Mouse (Mus musculus): ENCODE results near the gene Fxn. TPM values are rescaled to one million over a fixed set of nuclear protein-coding genes. Genes with fewer than 3 reads are reported as not detected.

Fxn gene
- polyA plus RNA-seq, 1 experiment from 2014 or later, result 49.3 TPM

- H3K9me3 ChIP-seq (ENCODE audit: control insufficient read depth, low read length), result no peaks in the 10 kb centered on the region
- peaks cover 10% of the 10 kb centered on the region; the same call in 1 of the 2 replicates for H3K27me3 ChIP-seq (ENCODE audit: control insufficient read depth, insufficient read depth, low read length)
- no peaks in the 10 kb centered on the region for H3K4me1 ChIP-seq (replicated peaks; ENCODE audit: control insufficient read depth, insufficient read depth, low read length)
- H3K9ac ChIP-seq (ENCODE audit: low read depth, low read length), result no peak overlapping the region
- no peak for ATAC-seq (ENCODE audit: low FRiP score)
- H3K4me2 ChIP-seq (replicated peaks; ENCODE audit: low read depth, low read length), result no peak overlapping the region
- no peak overlapping the region for H3K4me3 ChIP-seq (ENCODE audit: low read depth, low read length)
- H3K36me3 ChIP-seq (ENCODE audit: control insufficient read depth, insufficient read depth, low read length), result no peaks in the 10 kb centered on the region
- H3K27ac ChIP-seq (ENCODE audit: low read depth, low read length), result no peak overlapping the region; the same call in 1 of the 2 replicates
- 79% methylated on average over 9 of the region's 9 CpGs for WGBS
- DNase-seq (ENCODE audit: low spot score), result no peak
Measured at GRCm38 (mm10) chr19:24219011-24219410, 61.4 kb downstream of the Fxn start.

GRCm38 (mm10) chr19:24218291-24218690 is 62.1 kb downstream of the Fxn start:
- no peaks in the 10 kb centered on the region for H3K36me3 ChIP-seq (ENCODE audit: control insufficient read depth, insufficient read depth, low read length)
- H3K4me3 ChIP-seq (ENCODE audit: low read depth, low read length), result no peak overlapping the region
- no peak overlapping the region for H3K9ac ChIP-seq (ENCODE audit: low read depth, low read length)
- no peaks in the 10 kb centered on the region for H3K9me3 ChIP-seq (ENCODE audit: control insufficient read depth, low read length)
- ATAC-seq (ENCODE audit: low FRiP score), result no peak
- WGBS, result 39% methylated on average over 2 of the region's 2 CpGs
- H3K4me1 ChIP-seq (replicated peaks; ENCODE audit: control insufficient read depth, insufficient read depth, low read length), result no peaks in the 10 kb centered on the region
- H3K4me2 ChIP-seq (replicated peaks; ENCODE audit: low read depth, low read length), result no peak overlapping the region
- H3K27me3 ChIP-seq (ENCODE audit: control insufficient read depth, insufficient read depth, low read length), result peaks cover 3% of the 10 kb centered on the region; the same call in 1 of the 2 replicates
- H3K27ac ChIP-seq (ENCODE audit: low read depth, low read length), result no peak overlapping the region
- no peak for DNase-seq (ENCODE audit: low spot score)

DNA sequence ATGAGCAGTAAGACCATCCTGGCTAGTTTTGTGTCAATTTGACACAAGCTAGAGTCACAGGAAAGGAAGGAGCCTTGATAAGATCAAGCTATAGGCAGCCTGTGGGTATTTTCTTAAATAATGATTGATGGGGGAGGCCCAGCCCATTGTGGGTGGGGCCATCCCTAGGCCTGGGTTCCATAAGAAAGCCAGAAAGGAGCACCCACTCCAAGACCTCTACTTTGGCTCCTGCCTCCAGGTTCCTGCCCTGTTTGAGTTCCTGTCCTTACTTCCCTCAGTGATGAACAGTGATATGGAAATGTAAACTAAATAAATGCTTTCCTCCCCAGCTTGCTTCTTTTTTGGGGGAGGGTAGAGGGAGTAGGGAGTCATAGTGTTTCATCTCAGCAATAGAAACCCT is 62.6 kb downstream of the Fxn start:
- Histone ChIP-seq H3K4me3 (ENCODE audit: low read depth, low read length) (no peak overlapping the region), H3K4me1 (replicated peaks; ENCODE audit: control insufficient read depth, insufficient read depth, low read length) (no peaks in the 10 kb centered on the region), H3K9me3 (ENCODE audit: control insufficient read depth, low read length) (no peaks in the 10 kb centered on the region), H3K9ac (ENCODE audit: low read depth, low read length) (no peak overlapping the region), H3K4me2 (replicated peaks; ENCODE audit: low read depth, low read length) (no peak overlapping the region), H3K27ac (ENCODE audit: low read depth, low read length) (no peak overlapping the region), H3K27me3 (ENCODE audit: control insufficient read depth, insufficient read depth, low read length) (no peaks in the 10 kb centered on the region), H3K36me3 (ENCODE audit: control insufficient read depth, insufficient read depth, low read length) (no peaks in the 10 kb centered on the region)
- ATAC-seq (ENCODE audit: low FRiP score), result no peak
- DNase-seq (ENCODE audit: low spot score), result no peak

GRCm38 (mm10) chr19:24216771-24217170 is 63.6 kb downstream of the Fxn start:
- WGBS, result 77% methylated on average over 9 of the region's 9 CpGs
- DNase-seq (ENCODE audit: low spot score), result peak; percentile 39
- H3K36me3 ChIP-seq (ENCODE audit: control insufficient read depth, insufficient read depth, low read length), result no peaks in the 10 kb centered on the region

DNA sequence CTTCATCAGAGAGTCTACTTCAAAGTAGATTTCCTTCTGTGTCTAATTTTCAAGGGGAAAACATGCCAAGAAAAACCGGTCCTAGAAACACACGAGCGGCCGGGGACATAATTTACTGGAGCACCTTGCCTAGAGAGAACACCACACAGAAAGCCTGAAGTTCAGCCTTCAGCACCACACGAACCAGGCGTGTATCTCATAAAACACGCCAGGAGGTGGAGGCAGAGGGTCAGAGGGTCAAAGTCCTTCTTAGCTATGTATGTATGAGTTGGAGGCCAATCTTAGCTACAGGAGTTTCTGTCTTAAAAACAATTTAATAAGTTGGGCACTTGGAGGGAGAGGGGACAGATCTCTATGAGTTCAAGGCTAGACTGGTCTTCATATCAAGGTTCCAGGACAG is 65.5 kb downstream of the Fxn start:
- DNase-seq (ENCODE audit: low spot score) (no peak), ATAC-seq (ENCODE audit: low FRiP score) (no peak)
- WGBS, result 83% methylated on average over 7 of the region's 7 CpGs
- H3K36me3 ChIP-seq (ENCODE audit: control insufficient read depth, insufficient read depth, low read length), result no peaks in the 10 kb centered on the region
- no peaks in the 10 kb centered on the region for H3K4me1 ChIP-seq (replicated peaks; ENCODE audit: control insufficient read depth, insufficient read depth, low read length)
- no peak overlapping the region for H3K4me3 ChIP-seq (ENCODE audit: low read depth, low read length)
- H3K27ac ChIP-seq (ENCODE audit: low read depth, low read length), result no peak overlapping the region
- H3K9ac ChIP-seq (ENCODE audit: low read depth, low read length), result no peak overlapping the region
- H3K4me2 ChIP-seq (replicated peaks; ENCODE audit: low read depth, low read length), result no peak overlapping the region
- H3K9me3 ChIP-seq (ENCODE audit: control insufficient read depth, low read length), result no peaks in the 10 kb centered on the region
- no peaks in the 10 kb centered on the region for H3K27me3 ChIP-seq (ENCODE audit: control insufficient read depth, insufficient read depth, low read length)

More at GRCm38 (mm10) chr19:24216771-24217170, 63.6 kb downstream of the Fxn start:
- Histone ChIP-seq H3K4me1 (replicated peaks; ENCODE audit: control insufficient read depth, insufficient read depth, low read length) (no peaks in the 10 kb centered on the region), H3K27me3 (ENCODE audit: control insufficient read depth, insufficient read depth, low read length) (no peaks in the 10 kb centered on the region), H3K4me2 (replicated peaks; ENCODE audit: low read depth, low read length) (no peak overlapping the region), H3K9me3 (ENCODE audit: control insufficient read depth, low read length) (no peaks in the 10 kb centered on the region), H3K9ac (ENCODE audit: low read depth, low read length) (no peak overlapping the region), H3K4me3 (ENCODE audit: low read depth, low read length) (no peak overlapping the region), H3K27ac (ENCODE audit: low read depth, low read length) (no peak overlapping the region)
- ATAC-seq (ENCODE audit: low FRiP score), result no peak

DNA sequence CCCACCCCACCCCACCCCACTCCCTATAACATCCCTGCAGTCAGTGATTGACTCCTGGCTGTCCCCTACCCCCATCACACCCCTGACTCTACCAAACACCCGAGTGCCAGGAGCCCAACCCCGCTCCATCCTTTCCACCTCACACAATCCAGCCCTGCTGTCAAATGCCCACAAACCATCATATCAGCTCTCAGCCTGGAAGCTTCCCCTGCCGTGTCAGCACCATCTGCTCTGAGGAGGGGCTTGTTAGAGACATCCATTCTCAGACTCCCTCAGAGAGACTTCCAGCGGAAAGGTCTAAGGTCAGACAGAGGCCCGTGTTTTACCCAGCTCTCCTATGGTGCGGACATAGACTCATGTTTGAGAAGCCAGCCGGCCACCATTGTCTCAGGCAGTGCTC is 67.1 kb downstream of the Fxn start:
- no peak overlapping the region for H3K27ac ChIP-seq (ENCODE audit: low read depth, low read length)

GRCm38 (mm10) chr19:24212552-24213249 is 67.7 kb downstream of the Fxn start:
- no peak for DNase-seq (ENCODE audit: low spot score)
- no peaks in the 10 kb centered on the region for H3K4me1 ChIP-seq (replicated peaks; ENCODE audit: control insufficient read depth, insufficient read depth, low read length)
- H3K4me2 ChIP-seq (replicated peaks; ENCODE audit: low read depth, low read length), result no peak overlapping the region
- no peak overlapping the region for H3K4me3 ChIP-seq (ENCODE audit: low read depth, low read length)
- no peak overlapping the region for H3K9ac ChIP-seq (ENCODE audit: low read depth, low read length)
- no peaks in the 10 kb centered on the region for H3K36me3 ChIP-seq (ENCODE audit: control insufficient read depth, insufficient read depth, low read length)
- no peak for ATAC-seq (ENCODE audit: low FRiP score)
- 82% methylated on average over 12 of the region's 12 CpGs for WGBS
- H3K27me3 ChIP-seq (ENCODE audit: control insufficient read depth, insufficient read depth, low read length), result no peaks in the 10 kb centered on the region
- H3K9me3 ChIP-seq (ENCODE audit: control insufficient read depth, low read length), result no peaks in the 10 kb centered on the region
- H3K27ac ChIP-seq (ENCODE audit: low read depth, low read length), result no peak overlapping the region

More for the DNA sequence above, 67.1 kb downstream of the Fxn start:
- Histone ChIP-seq H3K4me2 (replicated peaks; ENCODE audit: low read depth, low read length) (no peak overlapping the region), H3K36me3 (ENCODE audit: control insufficient read depth, insufficient read depth, low read length) (no peaks in the 10 kb centered on the region), H3K9me3 (ENCODE audit: control insufficient read depth, low read length) (no peaks in the 10 kb centered on the region), H3K4me1 (replicated peaks; ENCODE audit: control insufficient read depth, insufficient read depth, low read length) (no peaks in the 10 kb centered on the region), H3K9ac (ENCODE audit: low read depth, low read length) (no peak overlapping the region), H3K4me3 (ENCODE audit: low read depth, low read length) (no peak overlapping the region), H3K27me3 (ENCODE audit: control insufficient read depth, insufficient read depth, low read length) (no peaks in the 10 kb centered on the region)
- ATAC-seq (ENCODE audit: low FRiP score), result peak; percentile 19; the same call in 1 of the 2 replicates
- WGBS, result 39% methylated on average over 7 of the region's 7 CpGs
- DNase-seq (ENCODE audit: low spot score), result peak; percentile 44

Other genes starting within 250 kb of the Fxn start
- gene Fam189a2, start 249.6 kb downstream of the Fxn start, polyA plus RNA-seq (2014; fragmentation: Nextera tagmentation; extraction: Ambion mirVana), result 0.77 and 1.7 TPM in 2 replicates
- 18.1 and 19.1 TPM in 2 replicates for gene Tjp2, start 55.6 kb downstream of the Fxn start, polyA plus RNA-seq (2014; fragmentation: Nextera tagmentation; extraction: Ambion mirVana)
- 49.8 and 64.2 TPM in 2 replicates for gene Fam122a, start 196.8 kb upstream of the Fxn start, polyA plus RNA-seq (2014; fragmentation: Nextera tagmentation; extraction: Ambion mirVana)

Measured in hindbrain, embryonic 11.5 days (tissue).